Mouse (Mus musculus) embryonic fibroblast, embryonic 13.5 days (primary cell): Measurements from ENCODE around the gene Lzts2. TPM values are rescaled to one million over a fixed set of nuclear protein-coding genes. Genes with fewer than 3 reads are reported as not detected.

Experiments used
- H3K27ac ChIP-seq: 2 replicates; pipeline ENCODE4 v1.5.1; 2012; ENCODE audit warnings: low read length, control low read depth, inconsistent platforms; ENCODE audit not compliant: insufficient read depth
- H3K4me1 ChIP-seq: 2 replicates; pipeline ENCODE4 v1.6.1; 2011; ENCODE audit warnings: low read length; ENCODE audit not compliant: control insufficient read depth, insufficient read depth
- H3K4me3 ChIP-seq: 2 replicates; pipeline ENCODE4 v1.5.1; 2011; ENCODE audit warnings: mild to moderate bottlenecking, control low read depth, low read length; ENCODE audit not compliant: insufficient read depth
- CTCF ChIP-seq: IDR thresholded peaks from 2 replicates; pipeline ENCODE4 v1.5.1; 2011; ENCODE audit warnings: mild to moderate bottlenecking, control low read depth, low read length, moderate library complexity, borderline replicate concordance; ENCODE audit not compliant: insufficient read depth
- POLR2A ChIP-seq: IDR thresholded peaks from 2 replicates; pipeline ENCODE4 v1.6.1; 2011; ENCODE audit warnings: low read depth, mild to moderate bottlenecking, control low read depth, low read length, moderate library complexity
- polyA plus RNA-seq: library from polyadenylated mRNA; stranded (reverse); fragments of >200 nt; gene quantifications from 2 replicates; pipeline ENCODE4 v1.2.4, GENCODE M21; 2011; ENCODE audit warnings: low read depth; ENCODE audit not compliant: missing spikeins, insufficient read length

Gene Lzts2
- polyA plus RNA-seq, 1 experiment = 54.1 TPM

DNA sequence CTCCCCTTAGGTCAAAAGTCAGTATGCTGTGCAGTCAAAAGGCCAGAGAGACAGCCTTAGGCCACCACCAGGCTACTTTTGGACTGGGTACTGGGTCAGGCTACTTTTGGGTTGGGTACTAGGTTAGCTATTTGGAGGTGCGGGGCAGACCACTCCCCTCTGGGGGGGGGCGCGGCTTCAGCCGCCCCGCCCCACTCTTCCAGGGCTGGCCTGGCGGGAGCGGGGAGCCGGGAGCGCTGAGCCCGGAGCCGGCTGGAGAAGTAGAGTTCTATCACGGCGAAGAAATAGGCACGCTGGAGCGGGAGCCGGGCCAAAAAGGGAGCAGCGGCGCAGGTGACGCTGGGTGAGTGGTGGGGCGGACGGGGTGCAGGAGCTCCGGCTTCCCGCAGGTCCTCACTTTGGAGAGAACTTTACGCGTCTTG lies 778 bp downstream of the Lzts2 start:
- TF ChIP-seq CTCF (no peak), POLR2A (peak; percentile 70)
- Histone ChIP-seq H3K27ac (peak overlapping the region; percentile 99), H3K4me3 (peak overlapping the region; percentile 67), H3K4me1 (peaks cover 6% of the 10 kb centered on the region; the same call in 1 of the 2 replicates)

GRCm38 (mm10) chr19:45015518-45016281 lies 1.5 kb downstream of the Lzts2 start:
- Histone ChIP-seq H3K27ac (peak overlapping the region; percentile 99), H3K4me3 (peak overlapping the region; percentile 67), H3K4me1 (peaks cover 6% of the 10 kb centered on the region; the same call in 1 of the 2 replicates)
- no peak; the same call in 1 of the 2 replicates for TF ChIP-seq POLR2A
- TF ChIP-seq CTCF = no peak

DNA sequence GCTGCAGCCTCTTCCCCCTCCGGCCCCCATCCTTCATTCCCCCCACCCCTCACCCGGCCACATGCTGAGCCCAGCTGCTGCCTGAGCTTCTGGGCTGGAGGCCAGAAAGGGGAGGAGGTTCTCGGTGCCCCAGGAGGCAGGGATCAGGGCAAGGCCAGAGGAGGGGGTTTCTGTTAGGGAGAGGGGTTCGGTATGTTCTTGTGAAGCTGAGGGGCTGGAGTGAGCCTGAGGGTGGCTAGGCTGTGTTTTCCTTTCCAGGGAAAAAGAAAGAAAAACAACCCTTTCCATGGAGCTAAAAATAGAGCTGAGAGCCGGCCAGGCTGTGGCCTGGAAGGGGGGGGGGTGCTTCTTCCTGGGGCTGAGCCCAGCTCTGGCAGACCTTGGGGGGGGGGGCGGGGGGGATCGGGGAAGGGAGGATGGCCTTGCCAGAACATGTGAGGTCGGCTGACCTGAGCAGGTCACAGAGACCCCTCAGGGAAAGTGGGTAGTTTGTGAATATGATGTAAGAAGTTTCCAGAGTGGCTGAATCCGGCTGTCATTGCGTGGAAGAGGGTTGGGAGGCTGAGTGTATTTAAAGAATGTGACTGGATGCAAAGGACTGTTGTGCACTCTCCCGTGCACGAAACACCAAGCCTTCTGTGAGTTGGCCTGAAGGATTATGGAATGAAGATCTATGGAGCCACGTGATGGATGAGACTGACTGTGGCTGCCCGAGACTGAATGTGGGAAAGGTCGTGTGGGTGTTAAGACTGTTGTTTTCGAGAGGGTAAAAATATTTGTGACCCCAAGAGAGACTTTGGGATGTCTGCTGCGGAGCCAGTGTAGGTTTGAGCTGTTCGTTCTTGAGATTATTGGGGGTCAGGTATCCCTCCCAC lies 2.4 kb downstream of the Lzts2 start:
- Histone ChIP-seq H3K4me1 (peaks cover 6% of the 10 kb centered on the region; the same call in 1 of the 2 replicates), H3K4me3 (peak overlapping the region; percentile 67), H3K27ac (peak overlapping the region; percentile 99)
- TF ChIP-seq CTCF (no peak), POLR2A (peak; percentile 87)

GRCm38 (mm10) chr19:45017216-45017771 lies 3.1 kb downstream of the Lzts2 start:
- TF ChIP-seq CTCF (no peak), POLR2A (no peak; the same call in none of the 2 replicates)
- H3K4me1 ChIP-seq = peaks cover 6% of the 10 kb centered on the region; the same call in 1 of the 2 replicates
- peak overlapping the region; percentile 99 for H3K27ac ChIP-seq
- H3K4me3 ChIP-seq = peak overlapping the region; percentile 54

- H3K4me3 ChIP-seq = peak overlapping the region; percentile 95
- H3K4me1 ChIP-seq = peaks cover 6% of the 10 kb centered on the region; the same call in 1 of the 2 replicates
- H3K27ac ChIP-seq = peak overlapping the region; percentile 99
- TF ChIP-seq POLR2A = peak; percentile 61; the same call in 1 of the 2 replicates
- TF ChIP-seq CTCF = no peak
Measured at GRCm38 (mm10) chr19:45017909-45018308, 3.7 kb downstream of the Lzts2 start.

- Histone ChIP-seq H3K27ac (peak overlapping the region; percentile 99), H3K4me1 (peaks cover 6% of the 10 kb centered on the region; the same call in 1 of the 2 replicates), H3K4me3 (peak overlapping the region; percentile 95)
- no peak; the same call in 1 of the 2 replicates for TF ChIP-seq POLR2A
- no peak for TF ChIP-seq CTCF
Measured at GRCm38 (mm10) chr19:45018351-45018831, 4.2 kb downstream of the Lzts2 start.

DNA sequence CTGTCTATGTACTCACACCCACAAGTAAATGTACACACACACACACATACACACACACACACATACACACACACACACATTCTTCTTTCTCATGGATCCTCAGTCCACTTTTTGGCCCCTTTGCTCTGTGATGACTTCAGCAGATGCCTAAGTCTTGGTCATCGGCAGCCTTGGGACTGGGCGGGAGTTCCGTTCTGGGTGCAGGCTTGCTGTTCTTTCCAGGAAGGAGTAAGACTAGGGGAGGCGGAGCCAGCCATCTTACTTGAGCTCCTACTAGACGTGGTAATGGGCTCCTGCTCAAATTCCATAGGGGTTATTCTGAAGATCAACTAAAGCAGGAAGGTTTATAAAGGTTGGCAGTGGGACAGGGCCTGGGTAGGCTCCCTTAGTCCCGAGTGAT lies 6.1 kb downstream of the Lzts2 start:
- H3K4me1 ChIP-seq = no peaks in the 10 kb centered on the region; the same call in 1 of the 2 replicates

GRCm38 (mm10) chr19:45021362-45021761 lies 7.1 kb downstream of the Lzts2 start:
- Histone ChIP-seq H3K4me3 (no peak overlapping the region), H3K4me1 (no peaks in the 10 kb centered on the region; the same call in 1 of the 2 replicates), H3K27ac (no peak overlapping the region)
- TF ChIP-seq CTCF (no peak), POLR2A (no peak)

More for the DNA sequence above, 6.1 kb downstream of the Lzts2 start:
- H3K27ac ChIP-seq = 0 out of 2 replicates have a peak overlapping the region, but pooled peaks have one; percentile 38
- no peak overlapping the region for H3K4me3 ChIP-seq
- peak; percentile 41 for TF ChIP-seq POLR2A
- TF ChIP-seq CTCF = no peak

DNA sequence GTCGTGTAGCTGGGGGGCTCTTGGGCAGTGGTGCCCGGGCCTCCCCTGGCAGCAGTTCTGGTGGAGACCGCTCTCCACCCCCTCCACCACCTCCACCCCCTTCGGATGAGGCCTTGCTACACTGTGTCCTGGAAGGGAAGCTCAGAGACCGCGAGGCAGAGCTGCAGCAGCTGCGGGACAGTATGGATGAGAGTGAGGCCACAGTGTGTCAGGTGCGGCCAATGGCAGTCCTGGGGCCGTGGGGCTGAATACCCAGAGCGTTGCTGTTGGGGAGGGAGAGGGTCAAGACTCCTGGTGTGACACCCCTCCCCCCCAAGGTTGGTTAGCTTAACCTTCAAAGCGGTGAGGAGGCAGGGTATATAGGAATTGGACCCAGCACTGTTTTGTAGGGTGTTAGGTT lies 9.8 kb downstream of the Lzts2 start:
- no peak overlapping the region for H3K27ac ChIP-seq
- no peak overlapping the region for H3K4me3 ChIP-seq
- TF ChIP-seq POLR2A (no peak), CTCF (no peak)
- H3K4me1 ChIP-seq = no peaks in the 10 kb centered on the region; the same call in 1 of the 2 replicates
